Mouse (Mus musculus): ENCODE measurements around the gene Mcm2.

Mcm2 gene

GRCm38 (mm10) chr6:88889410-88890042, 9.1 kb downstream of the Mcm2 start:
- no peak for DNase-seq (ENCODE audit: low read depth)

- no peak for DNase-seq (ENCODE audit: low read depth)
Observed at GRCm38 (mm10) chr6:88886417-88886967, 12.1 kb downstream of the Mcm2 start.

- no peak for DNase-seq (ENCODE audit: low read depth)
Observed at GRCm38 (mm10) chr6:88885644-88886416, 12.8 kb downstream of the Mcm2 start.

- no peak for DNase-seq (ENCODE audit: low read depth)
Observed at GRCm38 (mm10) chr6:88884690-88885089, 13.9 kb downstream of the Mcm2 start.

- DNase-seq (ENCODE audit: low read depth) = no peak
Observed at GRCm38 (mm10) chr6:88884195-88884594, 14.4 kb downstream of the Mcm2 start.

- no peak for DNase-seq (ENCODE audit: low read depth)
Observed at GRCm38 (mm10) chr6:88881334-88881733, 17.2 kb downstream of the Mcm2 start.

- peak; percentile 39 for DNase-seq (ENCODE audit: low read depth)
Observed at GRCm38 (mm10) chr6:88879471-88879870, 19.1 kb downstream of the Mcm2 start.

GRCm38 (mm10) chr6:88874868-88875508, 23.6 kb downstream of the Mcm2 start, which contains the start of gene Podxl2:
Gene Podxl2 (minus strand): TSS chr6:88875044.
- no peak for DNase-seq (ENCODE audit: low read depth)

GRCm38 (mm10) chr6:88873965-88874867, 24.4 kb downstream of the Mcm2 start:
- no peak for DNase-seq (ENCODE audit: low read depth)

- no peak for DNase-seq (ENCODE audit: low read depth)
Observed at GRCm38 (mm10) chr6:88872811-88873210, 25.8 kb downstream of the Mcm2 start.

- no peak for DNase-seq (ENCODE audit: low read depth)
Observed at GRCm38 (mm10) chr6:88871546-88871945, 27.0 kb downstream of the Mcm2 start.

GRCm38 (mm10) chr6:88870594-88870993, 28.0 kb downstream of the Mcm2 start:
- no peak for DNase-seq (ENCODE audit: low read depth)

GRCm38 (mm10) chr6:88869459-88869858, 29.1 kb downstream of the Mcm2 start:
- DNase-seq (ENCODE audit: low read depth) = peak; percentile 78

- no peak for DNase-seq (ENCODE audit: low read depth)
Observed at GRCm38 (mm10) chr6:88865704-88866103, 32.9 kb downstream of the Mcm2 start.

- DNase-seq (ENCODE audit: low read depth) = peak; percentile 92
Observed at GRCm38 (mm10) chr6:88860914-88861313, 37.7 kb downstream of the Mcm2 start.

GRCm38 (mm10) chr6:88858341-88858740, 40.2 kb downstream of the Mcm2 start:
- no peak for DNase-seq (ENCODE audit: low read depth)

GRCm38 (mm10) chr6:88857830-88858229, 40.8 kb downstream of the Mcm2 start:
- DNase-seq (ENCODE audit: low read depth) = no peak

- no peak for DNase-seq (ENCODE audit: low read depth)
Observed at GRCm38 (mm10) chr6:88857249-88857648, 41.3 kb downstream of the Mcm2 start.

GRCm38 (mm10) chr6:88855636-88856035, 42.9 kb downstream of the Mcm2 start:
- peak; percentile 81 for DNase-seq (ENCODE audit: low read depth)

- DNase-seq (ENCODE audit: low read depth) = no peak
Observed at GRCm38 (mm10) chr6:88854509-88854908, 44.1 kb downstream of the Mcm2 start.

GRCm38 (mm10) chr6:88850034-88850433, 48.5 kb downstream of the Mcm2 start:
- no peak for DNase-seq (ENCODE audit: low read depth)

- peak; percentile 40 for DNase-seq (ENCODE audit: low read depth)
Observed at GRCm38 (mm10) chr6:88849270-88849669, 49.3 kb downstream of the Mcm2 start.
